Mouse (Mus musculus): ENCODE data around the gene Mettl1. TPM values are rescaled to one million over a fixed set of nuclear protein-coding genes. Genes with fewer than 3 reads are reported as not detected.
A peak's percentile ranks its signal among the peaks of the same experiment; 100 is the strongest.

Mettl1 gene
- polyA plus RNA-seq (2011; ENCODE audit: insufficient read depth, insufficient read length, low read depth, missing spikeins), result 20.2 and 22.8 TPM in 2 replicates

DNA sequence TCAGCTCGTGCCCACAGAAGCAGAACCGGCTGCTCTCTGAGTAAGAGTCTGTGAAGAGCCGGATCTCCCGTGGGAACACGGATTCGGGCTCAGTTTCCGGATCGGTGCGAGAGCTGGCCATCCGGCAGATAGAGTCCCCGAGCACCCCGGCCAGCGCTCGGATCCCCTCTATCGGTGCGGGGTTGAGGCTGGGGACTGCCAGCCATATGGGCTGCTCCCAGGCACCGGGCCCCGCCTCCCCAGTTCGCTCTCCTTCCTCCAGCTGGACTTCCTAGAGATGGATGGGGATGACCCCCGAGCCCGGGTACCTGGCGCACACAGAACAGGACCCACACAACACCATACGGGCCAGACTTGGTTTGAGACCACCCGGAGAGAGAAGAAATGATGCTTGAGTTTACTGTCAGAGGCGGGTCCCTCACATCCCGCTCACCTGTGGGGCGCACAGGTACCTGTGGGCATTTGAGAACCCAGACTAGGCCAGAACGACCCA is at the start of gene Mettl1, which contains the start of gene Eef1akmt3:
TSS of gene Mettl1 (plus strand) at position 141 of the 493 bp plus-strand sequence.
TSS of gene Eef1akmt3 (minus strand) at position 240 of the 493 bp plus-strand sequence.
- H3K27me3 ChIP-seq (ENCODE audit: control insufficient read depth, insufficient read depth, low read length, poor library complexity, severe bottlenecking), result no peaks in the 10 kb centered on the region
- H3K27ac ChIP-seq (ENCODE audit: insufficient read depth, low read length), result no peak within 1 kb of the TSS
- peak within 1 kb of the TSS; percentile 75 for H3K9ac ChIP-seq (ENCODE audit: low read depth, poor library complexity, severe bottlenecking)
- H3K36me3 ChIP-seq (ENCODE audit: control insufficient read depth, insufficient read depth, low read length, poor library complexity, severe bottlenecking), result 0 out of 2 replicates have a peak, but pooled peaks cover 4% of the 10 kb centered on the region
- peak within 1 kb of the TSS; percentile 80 for H3K4me3 ChIP-seq (ENCODE audit: low read depth, low read length)
- TF ChIP-seq EP300 (IDR thresholded peaks at IDR 0.05; ENCODE audit: insufficient read depth, low read depth, low read length) (no peak), CTCF (IDR thresholded peaks at IDR 0.05; ENCODE audit: low read depth, low read length) (no peak), POLR2A (IDR thresholded peaks at IDR 0.05; ENCODE audit: insufficient read depth, low read length) (no peak)
- no peaks in the 10 kb centered on the region for H3K4me1 ChIP-seq (ENCODE audit: control insufficient read depth, insufficient read depth, low read length)
- no peaks in the 10 kb centered on the region for H3K9me3 ChIP-seq (replicated peaks; ENCODE audit: control insufficient read depth, insufficient read depth, low read length, poor library complexity, severe bottlenecking)

GRCm38 (mm10) chr10:126991676-126992075 is 49.5 kb upstream of the Mettl1 start:
- Histone ChIP-seq H3K9me3 (replicated peaks; ENCODE audit: control insufficient read depth, insufficient read depth, low read length, poor library complexity, severe bottlenecking) (no peaks in the 10 kb centered on the region), H3K27ac (ENCODE audit: insufficient read depth, low read length) (no peak overlapping the region), H3K4me1 (ENCODE audit: control insufficient read depth, insufficient read depth, low read length) (peaks cover 10% of the 10 kb centered on the region), H3K9ac (ENCODE audit: low read depth, poor library complexity, severe bottlenecking) (no peak overlapping the region), H3K27me3 (ENCODE audit: control insufficient read depth, insufficient read depth, low read length, poor library complexity, severe bottlenecking) (no peaks in the 10 kb centered on the region), H3K36me3 (ENCODE audit: control insufficient read depth, insufficient read depth, low read length, poor library complexity, severe bottlenecking) (peaks cover 5% of the 10 kb centered on the region), H3K4me3 (ENCODE audit: low read depth, low read length) (no peak overlapping the region)
- no peak for TF ChIP-seq EP300 (IDR thresholded peaks at IDR 0.05; ENCODE audit: insufficient read depth, low read depth, low read length)
- no peak for TF ChIP-seq CTCF (IDR thresholded peaks at IDR 0.05; ENCODE audit: low read depth, low read length)
- no peak for TF ChIP-seq POLR2A (IDR thresholded peaks at IDR 0.05; ENCODE audit: insufficient read depth, low read length)

GRCm38 (mm10) chr10:126993621-126994020 is 47.6 kb upstream of the Mettl1 start:
- H3K36me3 ChIP-seq (ENCODE audit: control insufficient read depth, insufficient read depth, low read length, poor library complexity, severe bottlenecking), result peaks cover 5% of the 10 kb centered on the region
- H3K9me3 ChIP-seq (replicated peaks; ENCODE audit: control insufficient read depth, insufficient read depth, low read length, poor library complexity, severe bottlenecking), result no peaks in the 10 kb centered on the region
- TF ChIP-seq CTCF (IDR thresholded peaks at IDR 0.05; ENCODE audit: low read depth, low read length), result no peak
- TF ChIP-seq EP300 (IDR thresholded peaks at IDR 0.05; ENCODE audit: insufficient read depth, low read depth, low read length), result no peak
- no peak for TF ChIP-seq POLR2A (IDR thresholded peaks at IDR 0.05; ENCODE audit: insufficient read depth, low read length)
- H3K4me1 ChIP-seq (ENCODE audit: control insufficient read depth, insufficient read depth, low read length), result peaks cover 6% of the 10 kb centered on the region
- H3K27ac ChIP-seq (ENCODE audit: insufficient read depth, low read length), result no peak overlapping the region
- H3K9ac ChIP-seq (ENCODE audit: low read depth, poor library complexity, severe bottlenecking), result no peak overlapping the region
- no peaks in the 10 kb centered on the region for H3K27me3 ChIP-seq (ENCODE audit: control insufficient read depth, insufficient read depth, low read length, poor library complexity, severe bottlenecking)
- H3K4me3 ChIP-seq (ENCODE audit: low read depth, low read length), result no peak overlapping the region

- no peaks in the 10 kb centered on the region for H3K9me3 ChIP-seq (replicated peaks; ENCODE audit: control insufficient read depth, insufficient read depth, low read length, poor library complexity, severe bottlenecking)
- TF ChIP-seq POLR2A (IDR thresholded peaks at IDR 0.05; ENCODE audit: insufficient read depth, low read length) (no peak), EP300 (IDR thresholded peaks at IDR 0.05; ENCODE audit: insufficient read depth, low read depth, low read length) (no peak), CTCF (IDR thresholded peaks at IDR 0.05; ENCODE audit: low read depth, low read length) (no peak)
- H3K4me3 ChIP-seq (ENCODE audit: low read depth, low read length), result no peak overlapping the region
- peaks cover 2% of the 10 kb centered on the region; the same call in 1 of the 2 replicates for H3K36me3 ChIP-seq (ENCODE audit: control insufficient read depth, insufficient read depth, low read length, poor library complexity, severe bottlenecking)
- H3K27me3 ChIP-seq (ENCODE audit: control insufficient read depth, insufficient read depth, low read length, poor library complexity, severe bottlenecking), result no peaks in the 10 kb centered on the region
- H3K9ac ChIP-seq (ENCODE audit: low read depth, poor library complexity, severe bottlenecking), result no peak overlapping the region
- no peak overlapping the region for H3K27ac ChIP-seq (ENCODE audit: insufficient read depth, low read length)
- no peaks in the 10 kb centered on the region for H3K4me1 ChIP-seq (ENCODE audit: control insufficient read depth, insufficient read depth, low read length)
Measured at GRCm38 (mm10) chr10:126997340-126998113, 43.7 kb upstream of the Mettl1 start.

DNA sequence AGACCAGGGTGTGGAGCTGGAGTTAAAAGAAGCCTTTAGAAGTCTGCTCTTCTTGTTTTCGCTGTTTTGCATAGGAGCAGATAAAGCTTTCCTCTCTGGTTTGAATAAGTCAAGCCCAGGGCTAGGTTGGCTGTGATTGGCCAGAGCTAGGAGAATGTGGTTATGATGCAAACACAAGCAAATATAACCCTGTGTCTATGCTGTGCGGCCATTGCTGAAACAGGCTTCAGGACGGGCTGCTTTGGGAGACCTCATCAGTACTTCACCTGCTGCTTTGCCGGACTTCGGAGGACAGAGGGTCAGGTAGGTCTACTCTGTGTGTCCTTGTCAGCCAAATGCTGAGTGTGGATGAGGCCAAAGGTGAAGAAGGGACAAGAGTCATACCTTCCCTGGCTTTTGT is 40.7 kb upstream of the Mettl1 start, which contains the start of gene Avil:
TSS of gene Avil (plus strand) at position 181 of the 400 bp plus-strand sequence.
- Histone ChIP-seq H3K27me3 (ENCODE audit: control insufficient read depth, insufficient read depth, low read length, poor library complexity, severe bottlenecking) (no peaks in the 10 kb centered on the region), H3K27ac (ENCODE audit: insufficient read depth, low read length) (no peak within 1 kb of the TSS), H3K9ac (ENCODE audit: low read depth, poor library complexity, severe bottlenecking) (no peak within 1 kb of the TSS), H3K4me3 (ENCODE audit: low read depth, low read length) (no peak within 1 kb of the TSS), H3K36me3 (ENCODE audit: control insufficient read depth, insufficient read depth, low read length, poor library complexity, severe bottlenecking) (no peaks in the 10 kb centered on the region), H3K4me1 (ENCODE audit: control insufficient read depth, insufficient read depth, low read length) (no peaks in the 10 kb centered on the region), H3K9me3 (replicated peaks; ENCODE audit: control insufficient read depth, insufficient read depth, low read length, poor library complexity, severe bottlenecking) (no peaks in the 10 kb centered on the region)
- no peak for TF ChIP-seq CTCF (IDR thresholded peaks at IDR 0.05; ENCODE audit: low read depth, low read length)

DNA sequence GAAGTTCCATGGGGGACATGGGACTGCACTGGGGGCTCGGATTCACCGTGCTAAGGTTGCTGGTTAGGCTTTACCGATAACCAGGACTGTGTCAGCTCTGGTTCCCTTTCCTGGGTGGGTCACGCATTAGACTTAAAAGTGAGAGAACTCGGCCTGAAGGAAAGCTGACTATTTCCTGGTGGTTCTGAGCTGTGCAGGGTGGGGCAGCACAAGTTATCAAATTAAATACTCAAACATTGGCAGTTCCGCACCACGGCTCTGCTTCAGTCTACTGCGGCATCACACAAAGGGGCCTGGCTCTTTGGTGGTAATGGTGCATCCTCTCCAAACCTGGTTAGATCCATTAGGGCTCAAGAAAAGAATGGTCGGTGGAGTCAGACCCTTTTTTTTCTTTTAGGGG is 39.9 kb upstream of the Mettl1 start:
- no peak overlapping the region for H3K9ac ChIP-seq (ENCODE audit: low read depth, poor library complexity, severe bottlenecking)
- TF ChIP-seq CTCF (IDR thresholded peaks at IDR 0.05; ENCODE audit: low read depth, low read length), result no peak
- TF ChIP-seq POLR2A (IDR thresholded peaks at IDR 0.05; ENCODE audit: insufficient read depth, low read length), result no peak
- TF ChIP-seq EP300 (IDR thresholded peaks at IDR 0.05; ENCODE audit: insufficient read depth, low read depth, low read length), result no peak

More for the DNA sequence above, 39.9 kb upstream of the Mettl1 start:
- no peaks in the 10 kb centered on the region for H3K9me3 ChIP-seq (replicated peaks; ENCODE audit: control insufficient read depth, insufficient read depth, low read length, poor library complexity, severe bottlenecking)
- H3K4me1 ChIP-seq (ENCODE audit: control insufficient read depth, insufficient read depth, low read length), result no peaks in the 10 kb centered on the region
- H3K4me3 ChIP-seq (ENCODE audit: low read depth, low read length), result no peak overlapping the region
- H3K27me3 ChIP-seq (ENCODE audit: control insufficient read depth, insufficient read depth, low read length, poor library complexity, severe bottlenecking), result no peaks in the 10 kb centered on the region
- no peak overlapping the region for H3K27ac ChIP-seq (ENCODE audit: insufficient read depth, low read length)
- H3K36me3 ChIP-seq (ENCODE audit: control insufficient read depth, insufficient read depth, low read length, poor library complexity, severe bottlenecking), result no peaks in the 10 kb centered on the region
